Mouse (Mus musculus) left cerebral cortex, adult 18-20 months (tissue): ENCODE measurements around the gene Tat. TPM values are rescaled to one million over a fixed set of nuclear protein-coding genes. Genes with fewer than 3 reads are reported as not detected.

ENCODE experiments used
- DNase-seq, 2 experiments: peaks; one replicate each; pipeline ENCODE4 v3.0.0; 2021 to 2022; ENCODE audit warnings: low spot score in 2 of 2, mixed read lengths in 1 of 2
- total RNA-seq, 2 experiments: library from RNA; stranded (reverse); gene quantifications; 2 replicates each; pipeline ENCODE4 v1.2.3; 2021

The Tat gene
- total RNA-seq, 2 experiments from 2014 or later, result not detected

DNA sequence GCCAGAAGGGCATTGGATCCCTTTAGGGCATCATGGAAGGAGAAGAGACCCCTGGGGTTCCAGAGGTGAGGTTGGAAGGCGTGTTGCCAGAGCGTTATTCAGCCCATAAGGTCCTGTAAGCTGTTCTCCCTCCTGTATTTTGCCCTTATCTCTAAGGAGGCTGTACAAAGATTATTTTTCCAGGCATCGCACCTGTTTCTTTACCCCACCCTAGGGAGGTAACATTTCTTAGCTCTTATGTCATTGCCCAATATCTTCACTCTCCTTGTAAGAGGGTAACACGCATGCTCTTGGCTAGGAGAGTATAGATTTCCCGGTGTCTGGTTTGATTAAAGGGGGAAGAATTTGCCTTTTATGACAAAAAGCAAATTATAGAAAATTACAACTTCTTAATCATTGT, 49.4 kb downstream of the Tat start, which contains the start of gene Chst4:
Gene Chst4, minus strand, starts transcription at position 82 of the 400 bp plus-strand sequence.
- DNase-seq, result no peak

DNA sequence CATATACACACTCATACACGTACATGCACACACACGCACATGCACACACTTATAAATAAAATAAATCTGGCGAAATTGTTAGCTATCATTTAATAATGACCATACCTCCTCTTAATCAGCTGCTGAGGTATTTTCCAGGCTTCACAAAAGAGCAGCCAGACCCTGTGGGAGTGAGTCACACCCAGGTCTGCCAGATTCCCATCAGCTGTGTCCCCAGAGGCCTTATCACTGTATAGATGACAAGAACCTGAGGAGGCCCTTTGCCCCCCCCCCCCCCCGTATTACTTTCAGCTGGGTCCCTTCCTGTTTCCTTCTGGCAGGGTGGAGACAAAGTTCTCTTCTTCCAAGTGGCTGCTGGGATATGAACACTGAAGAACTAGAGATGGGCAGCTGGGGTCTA, 50.3 kb downstream of the Tat start:
- no peak for DNase-seq

Other genes with a start within 250 kb of the Tat start
- gene Ap1g1, start 211.9 kb upstream of the Tat start, total RNA-seq, result 10 to 100 TPM; 82.6 to 88.8 TPM
- gene Phlpp2, start 121.9 kb upstream of the Tat start, total RNA-seq, result 10 to 100 TPM; 34.3 to 37.3 TPM
- gene Marveld3, start 28.2 kb upstream of the Tat start, total RNA-seq, result under 1 TPM; 0.37 to 0.45 TPM
- under 1 TPM; 0.16 to 0.49 TPM for gene Chst4, start 49.3 kb downstream of the Tat start, total RNA-seq
- 10 to 100 TPM; 34.8 to 35.9 TPM for gene Zfp612, start 89.3 kb downstream of the Tat start, total RNA-seq
- not detected for gene Gm21964, start 110.8 kb downstream of the Tat start, total RNA-seq
- not detected for gene Gm17720, start 112.3 kb downstream of the Tat start, total RNA-seq
- 10 to 100 TPM; 19.4 to 22.1 TPM for gene Calb2, start 177.8 kb downstream of the Tat start, total RNA-seq
- gene Cmtr2, start 225.2 kb downstream of the Tat start, total RNA-seq, result 1 to 10 TPM; 5.9 to 6.0 TPM